Mouse (Mus musculus): ENCODE results near the gene Zfp11.
A peak's percentile ranks its signal among the peaks of the same experiment; 100 is the strongest.
"Not testable (repeated sequence)": the region's sequence is repeated elsewhere in the genome, so short reads cannot be mapped to it uniquely, and the experiment has no call there.

Gene Zfp11

GRCm38 (mm10) chr5:129670036-129670458, at the start of gene Zfp11:
Zfp11 (minus strand) TSS chr5:129670099.
- peak; percentile 79 for DNase-seq

DNA sequence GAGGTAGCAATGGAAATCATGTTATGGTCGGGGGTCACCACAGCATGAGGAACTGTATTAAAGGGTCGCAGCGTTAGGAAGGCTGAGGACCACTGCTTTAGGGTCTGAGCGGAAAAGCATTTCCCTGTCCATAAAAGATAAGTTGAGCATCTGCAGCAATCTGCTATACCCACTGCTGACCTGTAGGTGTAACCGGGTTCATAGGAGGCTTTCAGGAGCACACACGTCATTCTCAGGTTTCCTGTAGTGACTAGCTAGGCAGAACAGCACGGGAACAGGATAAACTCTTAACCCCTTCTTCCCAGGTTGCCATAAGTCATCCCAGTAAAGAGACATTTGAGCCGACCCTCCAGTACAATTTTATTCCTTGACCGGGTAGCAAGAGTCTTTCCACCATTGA, 47.1 kb upstream of the Zfp11 start:
- DNase-seq = no peak

- DNase-seq = peak; percentile 90
Measured at GRCm38 (mm10) chr5:129715326-129715861, 45.5 kb upstream of the Zfp11 start, which contains the start of gene Mrps17. Mrps17 (plus strand) TSS chr5:129715497.

- no peak for DNase-seq
Measured at GRCm38 (mm10) chr5:129708412-129708811, 38.5 kb upstream of the Zfp11 start, which contains the start of gene Sept14. Sept14 (minus strand) TSS chr5:129708512.

DNA sequence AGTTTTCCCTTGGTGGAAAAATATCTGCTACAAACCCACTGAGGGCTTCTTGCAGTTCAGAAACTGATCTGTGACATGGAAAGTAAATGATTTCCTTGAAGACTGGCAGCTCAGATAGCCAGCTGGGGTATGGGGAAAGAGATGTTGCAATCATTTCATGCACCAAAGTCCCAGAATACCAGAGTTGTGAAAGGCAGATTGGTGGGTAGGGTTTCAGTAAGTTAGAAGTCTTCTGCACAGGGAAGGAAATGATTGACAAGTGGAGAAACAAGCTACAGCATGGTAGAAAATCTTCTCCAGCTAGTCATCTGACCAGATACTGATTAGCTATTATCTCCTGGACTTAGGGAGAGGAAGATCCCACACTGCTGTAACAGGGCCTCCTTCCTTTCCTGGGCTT, 33.5 kb upstream of the Zfp11 start:
- DNase-seq = no peak

GRCm38 (mm10) chr5:129701706-129702105, 31.8 kb upstream of the Zfp11 start:
- no peak for DNase-seq

- no peak for DNase-seq
Measured at GRCm38 (mm10) chr5:129700506-129700905, 30.6 kb upstream of the Zfp11 start.

DNA sequence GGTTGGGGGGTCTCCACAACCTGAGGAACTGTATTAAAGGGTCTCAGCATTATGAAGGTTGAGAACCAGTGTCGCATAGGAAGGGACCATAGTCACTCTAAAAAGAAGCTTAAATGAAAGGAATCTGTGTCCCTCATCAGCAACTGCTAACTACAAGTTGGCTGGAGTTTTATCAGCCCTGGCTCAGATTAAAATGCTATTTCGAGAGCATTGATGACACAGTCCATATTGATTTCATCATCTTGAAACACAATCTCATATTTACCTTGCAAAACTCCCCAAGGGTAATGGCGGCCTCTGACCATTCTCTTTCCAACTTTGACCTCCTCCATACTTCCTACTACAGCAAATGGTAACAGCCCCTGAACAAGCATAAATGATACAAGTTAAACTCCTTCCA, 20.6 kb upstream of the Zfp11 start:
- no peak for DNase-seq

DNA sequence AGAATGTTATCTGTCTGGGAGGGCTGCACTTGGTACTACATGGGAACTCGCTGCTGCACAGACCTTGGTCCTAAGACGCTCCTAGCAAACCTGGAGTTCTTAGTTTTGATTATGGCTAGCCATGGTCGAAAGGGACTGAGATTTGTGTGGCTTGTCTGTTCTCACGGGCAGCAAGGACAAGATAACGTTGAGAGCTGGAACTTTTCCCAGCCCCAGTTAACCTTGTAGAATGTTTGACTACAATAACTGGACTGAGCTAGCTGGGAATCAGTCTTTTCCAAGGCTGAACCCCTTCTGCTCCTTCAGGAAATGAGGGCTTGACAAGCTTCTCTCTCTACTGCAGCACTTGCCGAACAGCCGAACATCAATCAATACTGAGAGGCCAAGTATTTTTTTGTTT, 17.7 kb upstream of the Zfp11 start:
- DNase-seq = no peak

GRCm38 (mm10) chr5:129685141-129685540, 15.2 kb upstream of the Zfp11 start:
- not testable (repeated sequence) for DNase-seq

DNA sequence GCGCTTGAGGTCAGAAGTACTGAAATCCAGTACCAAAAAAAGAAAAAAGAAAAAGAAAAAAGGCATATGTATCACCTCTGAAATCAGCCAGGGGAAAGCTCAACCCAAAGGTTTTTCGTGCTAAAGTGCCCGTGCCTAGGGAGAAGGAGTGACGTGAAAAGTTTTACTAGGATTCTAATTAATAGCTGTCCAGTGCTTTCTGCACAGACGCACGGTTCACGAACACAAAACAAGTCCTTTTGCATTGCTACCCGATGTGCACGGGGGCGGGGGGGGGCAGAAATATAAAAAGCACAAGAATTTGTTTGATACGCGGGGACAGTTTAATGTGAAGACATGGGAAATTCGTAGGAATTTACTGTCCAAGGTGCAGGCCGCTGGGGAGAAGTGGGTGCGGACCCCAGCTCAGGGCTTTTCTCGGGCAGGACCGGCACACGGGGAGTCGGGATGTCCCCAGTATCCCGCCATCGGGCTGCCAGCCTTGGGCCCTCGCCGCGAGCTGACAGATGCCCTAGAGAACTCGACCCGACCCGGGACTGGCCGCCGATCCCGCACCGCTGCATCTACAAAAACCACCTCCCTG, 355 bp downstream of the Zfp11 start:
- no peak for DNase-seq

- DNase-seq = no peak
Measured at GRCm38 (mm10) chr5:129667851-129668250, 2.0 kb downstream of the Zfp11 start.

GRCm38 (mm10) chr5:129666271-129666909, 3.5 kb downstream of the Zfp11 start:
- DNase-seq = peak; percentile 18

DNA sequence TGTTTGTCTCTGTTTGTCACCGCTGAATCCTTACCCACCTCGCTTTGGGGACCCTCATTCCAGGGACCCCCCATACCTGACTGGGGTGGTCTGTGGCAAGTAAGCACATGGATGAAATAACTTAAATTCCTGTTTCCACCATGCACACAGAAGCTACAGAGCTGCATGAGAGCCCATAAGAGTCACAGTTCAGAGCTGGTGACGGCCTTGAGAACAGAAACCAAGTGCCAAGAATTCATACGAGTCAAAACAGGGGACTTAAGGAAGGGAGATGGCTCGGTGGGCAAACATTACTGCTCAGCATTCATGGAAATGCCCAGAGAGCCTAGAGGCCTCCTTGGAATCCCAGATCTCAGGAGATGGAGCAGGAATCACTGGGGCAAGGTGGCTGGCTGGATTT, 5.8 kb downstream of the Zfp11 start:
- no peak for DNase-seq

- DNase-seq = no peak
Measured at GRCm38 (mm10) chr5:129657931-129658330, 12.0 kb downstream of the Zfp11 start.

- no peak for DNase-seq
Measured at GRCm38 (mm10) chr5:129657016-129657415, 12.9 kb downstream of the Zfp11 start.

DNA sequence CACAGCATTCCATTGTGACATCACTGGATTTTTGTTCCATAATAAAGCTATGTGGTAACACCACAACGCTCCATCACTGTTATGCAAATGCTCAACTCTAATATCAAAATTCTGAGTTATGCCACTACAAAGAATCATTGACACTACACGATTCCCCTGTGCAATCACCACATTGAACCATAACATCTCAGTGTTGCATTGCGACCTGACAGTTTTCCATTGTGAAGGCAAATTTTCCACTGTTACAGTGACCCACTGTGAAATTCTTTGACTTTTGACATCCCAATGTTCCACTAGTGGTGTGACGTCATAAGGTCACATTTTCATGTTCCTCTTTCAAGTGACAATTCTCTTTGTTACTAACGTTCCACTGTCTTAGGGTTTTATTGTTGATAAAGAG, 19.0 kb downstream of the Zfp11 start:
- no peak for DNase-seq

DNA sequence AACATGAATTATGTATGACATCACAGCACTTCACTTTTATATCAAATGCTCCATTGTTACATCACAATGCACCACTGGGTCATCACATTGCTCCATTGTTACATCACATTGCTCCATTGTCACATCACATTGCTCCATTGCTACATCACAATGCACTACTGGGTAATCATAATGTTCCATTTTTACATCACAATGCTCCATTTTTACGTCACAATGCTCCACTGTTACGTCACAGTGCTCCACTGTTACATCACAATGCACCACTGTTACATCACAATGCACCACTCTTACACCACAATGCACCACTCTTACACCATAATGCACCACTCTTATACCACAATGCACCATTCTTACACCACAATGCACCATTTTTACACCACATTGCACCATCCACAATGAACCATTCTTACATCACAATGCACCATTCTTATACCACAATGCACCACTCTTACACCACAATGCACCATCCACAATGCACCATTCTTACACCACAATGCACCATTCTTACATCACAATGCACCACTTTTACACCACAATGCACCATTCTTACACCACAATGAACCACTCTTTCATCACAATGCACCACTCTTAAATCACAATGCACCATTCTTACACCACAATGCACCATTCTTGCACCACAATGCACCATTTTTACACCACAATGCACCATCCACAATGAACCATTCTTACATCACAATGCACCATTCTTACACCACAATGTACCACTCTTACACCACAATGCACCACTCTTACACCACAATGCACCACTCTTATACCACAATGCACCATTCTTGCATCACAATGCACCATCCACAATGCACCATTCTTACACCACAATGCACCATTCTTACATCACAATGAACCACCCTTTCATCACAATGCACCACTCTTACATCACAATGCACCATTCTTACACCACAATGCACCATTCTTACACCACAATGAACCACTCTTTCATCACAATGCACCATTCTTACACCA, 37.3 kb downstream of the Zfp11 start:
- not testable (repeated sequence) for DNase-seq

DNA sequence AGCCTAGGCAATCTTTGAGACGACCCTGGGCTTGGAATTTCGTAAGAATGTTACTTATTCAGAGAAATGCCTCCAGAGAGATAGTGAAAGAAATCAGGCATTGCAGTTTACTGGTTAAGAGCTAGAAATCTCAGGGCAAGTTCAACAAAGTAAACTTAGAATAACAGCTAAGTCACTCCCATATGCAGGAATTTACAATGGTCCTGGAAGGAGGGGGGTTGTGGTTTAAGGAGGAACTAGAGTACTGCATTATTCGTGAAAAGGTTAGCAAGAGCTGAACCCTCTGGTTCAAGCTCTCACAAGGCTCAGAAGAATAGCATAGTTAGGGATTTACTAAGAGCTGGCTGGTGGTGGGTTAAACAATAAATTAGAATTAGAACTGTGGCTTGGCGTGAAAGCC, 43.3 kb downstream of the Zfp11 start:
- DNase-seq = not testable (repeated sequence)

DNA sequence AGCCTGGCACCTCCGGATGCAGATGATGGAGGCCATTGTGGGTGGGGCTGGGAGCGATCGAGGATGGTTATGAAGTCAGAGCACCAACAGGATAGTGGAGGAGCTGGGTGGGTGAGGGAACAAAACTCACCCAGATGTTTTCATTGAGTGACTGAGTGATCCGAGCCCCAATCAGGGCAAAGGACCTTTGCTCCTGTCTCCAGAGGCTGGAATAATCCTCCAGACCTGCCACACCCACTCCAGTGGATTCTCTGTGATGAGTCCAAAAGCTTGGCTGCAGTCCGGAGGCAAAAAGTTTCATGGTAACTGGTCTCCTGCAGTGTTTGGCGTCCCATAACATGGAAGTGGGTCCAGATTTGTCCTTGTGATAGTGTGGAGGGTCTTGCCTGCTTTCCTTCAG, 43.8 kb downstream of the Zfp11 start:
- DNase-seq = no peak

DNA sequence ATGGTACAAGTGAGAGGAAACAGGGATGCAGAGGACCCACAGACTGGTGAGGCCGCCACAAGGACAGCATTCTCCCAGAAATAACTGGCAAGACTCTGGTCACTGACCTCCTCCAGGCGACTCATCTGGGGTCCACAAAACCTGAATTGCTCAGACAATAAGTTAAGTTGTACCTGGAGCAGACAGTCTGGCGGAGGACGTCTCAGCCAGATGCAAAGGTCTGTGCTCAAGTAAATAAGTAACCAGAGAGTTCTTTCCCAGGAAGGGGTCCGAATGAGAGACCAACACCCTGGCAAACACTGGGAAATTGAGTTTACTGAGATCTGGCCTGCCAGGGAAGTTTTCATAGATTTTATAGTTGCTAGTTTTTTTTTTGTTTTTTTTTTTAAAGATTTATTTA, 48.5 kb downstream of the Zfp11 start:
- no peak for DNase-seq

GRCm38 (mm10) chr5:129620600-129620999, 49.3 kb downstream of the Zfp11 start:
- DNase-seq = not testable (repeated sequence)

GRCm38 (mm10) chr5:129611060-129611459, 58.8 kb downstream of the Zfp11 start:
- peak; percentile 78 for DNase-seq
